In the genomic region with DNA sequence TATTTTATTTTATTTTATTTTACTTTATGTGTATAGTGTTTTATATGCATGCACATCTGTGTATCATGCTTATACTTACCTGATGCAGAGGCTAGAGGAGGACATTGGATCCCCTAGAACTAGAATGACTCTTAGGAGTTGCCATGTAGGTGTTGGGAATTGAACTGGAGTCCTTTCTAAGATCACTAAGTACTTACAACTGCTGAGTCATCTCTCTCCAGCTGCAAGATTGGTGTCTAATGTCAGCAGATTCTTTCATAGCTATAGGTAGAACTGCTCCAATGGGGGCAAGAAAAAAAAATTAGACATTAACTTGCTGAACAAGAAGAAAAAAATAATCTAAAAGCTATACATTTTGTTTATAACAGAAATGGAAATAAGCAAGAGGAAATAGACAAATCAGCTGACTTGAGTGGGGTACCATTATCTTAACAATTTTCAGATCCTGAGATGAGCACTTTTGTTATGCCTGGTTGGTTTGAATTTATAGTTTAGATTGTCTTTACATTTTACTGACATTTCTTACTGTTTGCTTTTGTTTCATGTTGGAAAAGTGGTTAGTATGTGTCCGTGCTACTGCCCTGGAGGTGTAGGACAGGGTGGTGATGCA, we compare ENCODE assay signal across 12 mouse cellular contexts.
"Had no signal": no experiment of that assay in that cellular context is flagged by ENCODE, and none has a peak within 500 bp of the region (broad histone marks: within the 10 kb centered on the region; RNA-seq: fewer than 3 reads in every experiment).

No protein-coding gene starts in this region.

- H3K27ac ChIP-seq: midbrain, embryonic 10.5 days; midbrain, embryonic 13.5 days; midbrain, embryonic 15.5 days; neural tube, embryonic 12.5 days had no signal

- H3K4me3 ChIP-seq: midbrain, embryonic 10.5 days; midbrain, embryonic 13.5 days; midbrain, embryonic 15.5 days; neural tube, embryonic 12.5 days had no signal

- H3K4me2 ChIP-seq: lung, embryonic 14.5 days; midbrain, embryonic 13.5 days; midbrain, embryonic 15.5 days; neural tube, embryonic 12.5 days had no signal

- H3K4me1 ChIP-seq: midbrain, embryonic 10.5 days; midbrain, embryonic 13.5 days; midbrain, embryonic 15.5 days; neural tube, embryonic 12.5 days had no signal

- H3K27me3 ChIP-seq: midbrain, embryonic 13.5 days; midbrain, embryonic 15.5 days; neural tube, embryonic 12.5 days had no signal

- DNase-seq: lung, adult 18-20 months; lung, embryonic 14.5 days; lung, postnatal 10 days; lung, postnatal 4 days; right cerebral cortex, postnatal 14 days; thymus, adult 18-20 months; thymus, postnatal 14 days; thymus, postnatal 36 days had no signal

- H3K9ac ChIP-seq: lung, embryonic 14.5 days; midbrain, embryonic 13.5 days; midbrain, embryonic 15.5 days; neural tube, embryonic 12.5 days had no signal

- H3K9me3 ChIP-seq: midbrain, embryonic 10.5 days; midbrain, embryonic 13.5 days; midbrain, embryonic 15.5 days; neural tube, embryonic 12.5 days had no signal

- ATAC-seq: midbrain, embryonic 13.5 days; midbrain, embryonic 15.5 days had no signal
